Mouse (Mus musculus) C3H10T1/2 (cell line): ENCODE measurements around the gene Gm11983. TPM values are rescaled to one million over a fixed set of nuclear protein-coding genes. Genes with fewer than 3 reads are reported as not detected.

Source experiments
- polyA plus RNA-seq, 2 experiments: library from polyadenylated mRNA; unstranded; fragments of >200 nt; fragmentation: generic; extraction: Trizol; gene quantifications; one replicate each; pipeline ENCODE4 v1.2.1; 2012; ENCODE audit warnings: missing spikeins in 2 of 2

Gene Gm11983
- not detected for polyA plus RNA-seq

DNA sequence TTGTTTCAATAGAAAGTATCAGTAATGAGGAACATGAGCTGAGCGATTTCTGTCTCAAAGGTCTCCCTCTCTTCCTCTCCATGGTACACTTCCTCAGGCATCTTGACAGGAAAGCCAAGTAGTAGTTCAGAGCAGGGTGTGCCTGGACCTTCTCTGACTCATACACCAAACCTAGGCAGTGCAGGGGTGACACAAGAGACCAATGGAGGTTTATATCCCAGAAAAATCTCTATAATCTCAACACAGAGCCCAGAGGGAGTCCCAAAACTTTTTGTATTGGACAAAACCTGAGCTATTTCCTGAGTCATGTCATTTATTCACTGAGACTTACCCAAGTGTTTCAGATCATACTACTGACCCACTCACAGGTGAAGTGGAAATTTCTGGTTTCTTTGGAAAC, at the start of gene Gm11983:
Gene Gm11983 (minus strand): TSS at position 101 of the 400 bp plus-strand sequence.

Other genes starting within 250 kb of the Gm11983 start
- 1 to 10 TPM in 1 of 2 experiments, under 1 TPM in 1; 0.43 to 2.4 TPM for gene Nacad, start 231.6 kb downstream of the Gm11983 start, polyA plus RNA-seq
- 10 to 100 TPM; 31.3 to 81.0 TPM for gene Tbrg4, start 211.6 kb downstream of the Gm11983 start, polyA plus RNA-seq
- gene Wap, start 199.0 kb downstream of the Gm11983 start, polyA plus RNA-seq: not detected
- 10 to 100 TPM in 1 of 2 experiments, 1 to 10 TPM in 1; 2.6 to 29.5 TPM for gene Ramp3, start 179.1 kb downstream of the Gm11983 start, polyA plus RNA-seq
- under 1 TPM; 0.01 TPM for gene Adcy1, start 225.8 kb upstream of the Gm11983 start, polyA plus RNA-seq